Mouse (Mus musculus) olfactory bulb, adult 2 months (tissue): ENCODE results near the gene Cdk18.

ENCODE experiments used
- CTCF ChIP-seq: fragments of 200-500 bp; IDR thresholded peaks from 2 replicates; pipeline ENCODE4 v1.5.1; 2012; ENCODE audit warnings: low read depth, mild to moderate bottlenecking, low read length, moderate library complexity; ENCODE audit not compliant: insufficient read depth
- POLR2A ChIP-seq: fragments of 200-500 bp; IDR thresholded peaks from 2 replicates; pipeline ENCODE4 v1.6.1; 2012; ENCODE audit warnings: mild to moderate bottlenecking, low read depth, low read length, moderate library complexity; ENCODE audit not compliant: insufficient read depth

- TF ChIP-seq CTCF (no peak), POLR2A (no peak)
Measured at GRCm38 (mm10) chr1:132136847-132137246, 2.6 kb downstream of the Cdk18 start.
